Mouse (Mus musculus) kidney, adult 9 months (tissue): ENCODE results near the gene Tnfaip1.
"Not testable (repeated sequence)": the region's sequence is repeated elsewhere in the genome, so short reads cannot be mapped to it uniquely, and the experiment has no call there.

ENCODE experiments used
- DNase-seq: peaks from one replicate; pipeline ENCODE4 v3.0.0; 2022

Tnfaip1 gene

DNA sequence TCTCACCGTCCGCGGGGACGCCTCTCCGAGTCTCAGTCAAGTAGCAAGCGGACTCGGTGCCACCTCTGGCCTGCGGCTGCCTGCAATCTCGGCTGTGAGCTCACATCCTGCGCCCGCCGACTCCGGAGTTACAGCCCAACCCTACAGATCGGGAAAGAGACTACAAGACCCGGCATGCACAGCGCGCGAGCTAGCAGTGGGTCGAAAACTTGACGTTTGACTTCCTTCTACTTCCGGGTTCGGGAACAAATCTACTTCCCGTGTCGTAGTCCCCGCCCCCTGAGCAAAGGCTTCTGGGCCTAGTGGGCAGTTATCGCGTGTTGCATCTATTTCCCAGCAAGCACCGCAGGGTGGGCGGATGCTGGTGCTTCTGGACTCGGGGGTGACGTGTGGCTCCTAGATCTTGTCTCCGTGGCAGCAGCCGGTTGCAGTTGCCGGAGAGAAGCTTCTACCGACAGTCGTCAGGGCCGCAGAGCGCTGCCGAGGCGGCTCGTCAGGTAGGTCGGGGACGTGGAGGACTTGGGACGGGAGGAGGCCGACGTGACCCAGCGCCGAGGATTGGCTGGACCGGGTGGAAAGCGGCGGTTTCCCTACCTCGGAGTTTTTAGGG, at the start of gene Tnfaip1, which contains the start of gene Ift20:
Tnfaip1 (minus strand) TSS at position 253 of the 610 bp plus-strand sequence.
Ift20 (plus strand) TSS at position 282 of the 610 bp plus-strand sequence.
- DNase-seq: peak; percentile 99

- DNase-seq: no peak
Measured at GRCm38 (mm10) chr11:78582848-78583247, 46.7 kb upstream of the Tnfaip1 start.

DNA sequence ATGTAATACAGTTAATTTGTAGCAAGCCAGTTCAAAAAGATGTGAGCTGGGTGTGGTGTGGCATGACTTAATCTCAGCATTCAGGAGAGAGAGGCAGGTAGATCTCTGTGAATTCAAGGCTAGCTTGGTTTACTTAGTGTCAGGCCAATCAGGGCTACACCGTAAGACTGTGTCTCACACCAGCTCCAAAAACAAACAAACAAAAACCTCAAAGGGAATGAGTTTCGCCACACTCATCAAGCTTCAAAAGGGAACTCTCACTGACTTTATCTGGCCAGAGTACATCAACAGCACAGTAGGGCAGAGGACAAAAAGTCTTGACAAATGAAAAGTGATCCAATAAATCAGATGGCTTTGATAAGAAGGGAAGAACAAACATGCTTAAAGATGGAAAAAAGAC, 38.8 kb upstream of the Tnfaip1 start:
- DNase-seq: no peak

- DNase-seq: no peak
Measured at GRCm38 (mm10) chr11:78574536-78574935, 38.4 kb upstream of the Tnfaip1 start.

- not testable (repeated sequence) for DNase-seq
Measured at GRCm38 (mm10) chr11:78574031-78574430, 37.9 kb upstream of the Tnfaip1 start.

DNA sequence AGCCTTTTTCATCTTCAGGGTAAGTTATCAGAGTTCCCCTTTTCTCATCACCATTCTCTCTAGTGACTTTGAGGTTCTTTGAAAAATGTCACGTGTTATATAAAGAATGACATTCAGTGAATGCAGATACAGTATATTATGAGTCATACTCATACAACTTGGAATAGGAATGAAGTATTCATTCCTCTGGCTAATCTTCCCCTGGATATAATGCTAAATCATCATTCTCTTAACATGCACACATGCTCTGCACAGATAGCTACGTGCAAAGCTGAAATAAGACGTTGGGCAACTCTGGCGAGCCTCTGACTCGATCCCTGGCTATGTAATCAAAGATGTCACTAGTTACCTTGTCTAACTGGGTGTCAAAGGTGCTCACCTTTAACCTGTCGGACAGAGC, 35.7 kb upstream of the Tnfaip1 start:
- DNase-seq: no peak

- no peak for DNase-seq
Measured at GRCm38 (mm10) chr11:78571441-78571840, 35.3 kb upstream of the Tnfaip1 start.

DNA sequence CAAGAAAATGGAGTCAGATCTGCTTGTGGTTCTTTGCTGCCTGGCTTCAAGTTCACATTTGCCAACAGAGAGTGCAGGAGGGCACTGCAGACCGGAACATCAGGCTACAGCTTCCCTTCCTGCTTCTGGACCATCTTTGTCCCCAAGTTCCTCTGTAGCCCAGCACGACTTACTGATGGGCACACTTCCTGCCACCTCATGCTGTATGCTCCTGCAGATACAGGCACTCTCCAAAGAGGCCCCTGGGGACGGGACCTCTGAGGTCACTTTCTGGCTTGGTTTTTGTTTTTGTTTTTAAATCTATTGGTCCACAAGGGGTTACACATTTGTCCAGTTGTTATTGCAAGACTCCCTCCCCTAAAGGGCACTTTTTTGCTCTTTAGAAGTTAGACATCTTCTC, 33.7 kb upstream of the Tnfaip1 start:
- no peak for DNase-seq

- no peak for DNase-seq
Measured at GRCm38 (mm10) chr11:78568827-78569226, 32.7 kb upstream of the Tnfaip1 start.

DNA sequence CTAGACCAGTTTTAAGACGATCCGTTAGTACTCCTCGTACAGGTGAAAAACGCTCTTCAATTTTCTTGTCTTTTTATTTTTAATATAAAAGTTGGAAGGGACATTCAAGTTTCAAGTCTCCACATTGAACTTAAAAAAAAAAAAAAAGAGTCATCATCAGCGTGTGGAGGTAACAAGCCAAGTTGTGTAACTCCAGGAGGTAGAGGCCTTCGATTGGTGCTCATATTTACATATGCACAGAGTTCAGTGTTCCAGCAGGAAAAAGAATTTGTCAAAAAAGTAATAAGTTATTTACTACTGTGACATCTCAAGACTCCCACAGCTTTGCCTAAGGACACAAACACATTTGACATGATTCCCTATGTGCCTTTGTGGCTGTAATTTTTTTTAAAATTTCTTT, 31.5 kb upstream of the Tnfaip1 start:
- DNase-seq: no peak

DNA sequence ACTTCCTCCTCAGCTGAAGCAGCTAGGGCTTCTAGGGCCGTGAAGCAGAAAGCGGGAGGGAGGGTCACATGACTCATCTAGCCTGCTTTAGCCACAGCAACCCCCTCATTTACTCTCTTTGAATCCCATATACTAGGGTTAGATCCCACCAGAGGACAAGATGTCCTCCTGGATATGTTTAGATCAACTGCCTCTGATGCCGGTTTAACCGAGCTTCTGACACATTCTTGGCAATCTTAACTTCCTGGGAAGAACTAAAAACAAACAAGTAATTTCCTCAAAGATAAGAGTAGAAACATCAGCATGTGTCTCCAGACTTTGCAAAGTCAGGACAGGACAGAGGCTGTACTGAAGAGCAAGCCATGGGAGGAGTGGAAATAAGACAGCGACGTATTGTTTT, 30.6 kb upstream of the Tnfaip1 start:
- peak; percentile 74 for DNase-seq

GRCm38 (mm10) chr11:78560447-78560846, 24.3 kb upstream of the Tnfaip1 start:
- DNase-seq: peak; percentile 87

- DNase-seq: peak; percentile 76
Measured at GRCm38 (mm10) chr11:78557241-78557640, 21.1 kb upstream of the Tnfaip1 start.

- no peak for DNase-seq
Measured at GRCm38 (mm10) chr11:78556070-78556469, 19.9 kb upstream of the Tnfaip1 start.

DNA sequence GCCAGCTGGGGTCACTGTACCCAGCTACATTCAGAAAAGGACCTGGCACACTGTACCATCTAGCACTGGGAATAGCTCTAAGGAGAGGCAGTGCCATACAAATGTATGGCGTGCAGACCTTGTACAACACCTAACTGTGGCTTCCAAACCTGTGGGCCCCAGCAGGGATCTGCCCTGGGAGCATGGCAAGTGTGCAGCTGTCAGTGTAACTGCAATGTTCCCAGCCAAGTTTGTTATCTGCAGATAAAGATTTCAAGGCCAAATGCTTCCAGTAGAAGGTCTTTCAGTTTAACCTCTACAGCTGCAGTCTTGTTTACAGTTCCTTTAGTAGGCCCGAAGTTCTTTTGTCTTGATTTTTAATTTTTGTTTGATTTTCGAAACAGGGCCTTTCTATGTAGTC, 19.5 kb upstream of the Tnfaip1 start:
- peak; percentile 23 for DNase-seq

DNA sequence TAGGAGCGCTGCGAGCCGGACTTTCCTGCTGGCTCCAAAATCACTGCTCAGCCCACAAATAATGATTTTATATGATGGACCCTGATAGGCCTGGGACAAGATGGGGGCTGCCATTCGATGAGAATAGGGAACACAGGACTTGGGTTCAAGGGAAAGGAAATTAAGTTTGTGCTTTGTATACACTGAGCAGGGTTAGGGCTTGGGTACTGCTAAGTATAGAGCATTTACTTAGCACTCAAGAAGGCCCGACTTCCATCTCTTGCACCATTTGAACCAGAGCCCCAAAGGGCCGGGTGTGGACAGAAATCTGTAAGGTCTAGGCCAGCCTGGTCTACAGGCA, 14.9 kb upstream of the Tnfaip1 start:
- DNase-seq: no peak

- peak; percentile 98 for DNase-seq
Measured at GRCm38 (mm10) chr11:78550168-78551058, 14.3 kb upstream of the Tnfaip1 start, which contains the start of gene Tmem97. Gene Tmem97 (minus strand): TSS chr11:78550777.

DNA sequence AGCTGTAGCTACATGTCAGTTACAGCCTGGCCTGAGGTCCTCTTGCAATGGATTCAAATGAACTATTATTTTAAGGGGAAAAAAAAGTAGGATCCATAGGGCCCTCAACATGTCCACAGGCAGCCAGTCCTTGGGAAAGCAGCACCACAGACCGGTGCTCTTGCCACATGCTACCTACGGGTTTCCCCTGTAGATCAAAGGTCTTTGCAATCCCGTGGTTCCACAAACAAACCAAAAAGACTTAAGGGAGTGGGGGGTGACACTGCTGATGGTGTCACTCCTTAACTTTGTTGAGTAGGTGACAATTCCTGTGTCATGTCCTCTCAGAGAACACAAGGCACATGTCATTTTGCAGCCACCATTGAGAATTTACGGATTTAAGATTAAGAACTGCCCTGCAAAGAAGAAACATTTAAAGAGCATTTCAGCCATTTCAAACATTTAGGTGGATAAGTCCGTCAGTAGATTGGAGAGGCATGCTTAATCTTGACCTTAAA, 13.4 kb upstream of the Tnfaip1 start:
- no peak for DNase-seq

DNA sequence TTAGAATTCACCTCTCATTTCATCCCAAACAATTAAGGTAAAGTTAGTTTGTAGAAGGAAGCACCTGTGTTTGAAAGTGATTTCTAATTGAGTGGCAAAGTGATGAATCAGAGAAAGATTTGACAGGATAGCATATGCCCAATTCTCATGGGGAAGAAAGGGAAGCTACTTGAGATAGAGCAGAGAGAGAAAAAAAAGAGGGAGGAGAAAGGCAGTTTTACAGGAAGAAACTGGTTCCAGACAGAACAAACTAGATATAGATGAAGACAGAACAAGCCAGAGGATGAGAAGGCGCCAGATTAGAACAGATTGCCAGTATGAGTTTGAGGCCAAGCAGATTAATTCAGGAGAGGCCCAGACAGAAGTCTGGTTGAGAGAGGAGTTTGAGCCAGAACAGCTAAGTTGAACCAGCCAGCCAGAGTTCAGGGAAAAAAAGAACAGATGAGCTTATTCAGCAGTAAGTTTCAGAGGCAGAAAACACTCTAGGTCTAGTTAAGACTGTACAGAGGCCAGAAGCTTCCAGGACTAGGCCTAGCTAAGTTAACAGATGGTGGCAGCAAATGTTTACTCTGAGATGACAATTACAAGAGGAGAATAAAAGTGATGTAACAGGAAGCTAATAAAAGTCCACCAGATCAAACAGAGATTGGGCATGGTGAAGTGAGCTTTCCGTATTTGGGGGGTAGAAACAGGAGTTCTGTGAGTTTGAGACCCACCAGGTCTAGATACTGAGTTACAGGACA, 11.8 kb upstream of the Tnfaip1 start:
- DNase-seq: no peak

GRCm38 (mm10) chr11:78545181-78545580, 9.0 kb upstream of the Tnfaip1 start:
- no peak for DNase-seq

DNA sequence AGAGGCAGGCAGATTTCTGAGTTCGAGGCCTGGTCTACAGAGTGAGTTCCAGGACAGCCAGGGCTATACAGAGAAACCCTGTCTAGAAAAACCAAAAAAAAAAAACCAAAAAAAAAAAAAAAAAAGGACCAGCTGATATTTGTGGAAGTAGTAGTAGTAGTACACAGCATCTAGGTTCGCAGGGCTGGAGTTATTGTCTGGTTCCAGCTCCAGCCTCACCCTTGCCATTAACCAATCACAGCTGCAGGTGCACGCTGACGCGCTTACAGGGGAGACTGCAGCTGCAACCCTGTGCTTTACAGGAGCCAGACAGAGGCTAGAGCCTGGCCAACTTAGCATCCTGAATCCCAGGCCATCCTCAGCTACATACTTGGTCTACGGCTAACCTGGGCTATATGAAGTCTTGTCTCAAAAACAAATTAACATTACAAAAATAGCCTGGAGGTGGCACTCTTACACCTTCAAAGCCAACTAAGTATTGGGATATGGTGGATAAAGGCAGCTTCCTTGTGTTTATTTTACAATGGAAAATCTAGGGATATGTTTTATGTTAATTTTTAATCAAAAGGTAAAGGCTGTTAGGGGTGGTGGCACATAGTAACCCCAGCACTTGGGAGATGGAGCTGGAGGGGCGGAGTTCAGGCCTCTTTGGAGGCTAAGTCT, 8.4 kb upstream of the Tnfaip1 start:
- DNase-seq: no peak

- DNase-seq: no peak
Measured at GRCm38 (mm10) chr11:78540358-78540757, 4.2 kb upstream of the Tnfaip1 start.

- no peak for DNase-seq
Measured at GRCm38 (mm10) chr11:78536690-78537084, 555 bp upstream of the Tnfaip1 start.
